Mouse (Mus musculus): Measurements from ENCODE around the gene Trim68.
"Not testable (repeated sequence)": the region's sequence is repeated elsewhere in the genome, so short reads cannot be mapped to it uniquely, and the experiment has no call there.

Trim68 gene

GRCm38 (mm10) chr7:102686944-102687501 lies at the start of gene Trim68:
Gene Trim68 (minus strand): TSS chr7:102687327.
- peak; percentile 76 to 85 for DNase-seq (ENCODE audit: low spot score in 2 of 2)

- no peak for DNase-seq (ENCODE audit: low spot score in 2 of 2)
Measured at GRCm38 (mm10) chr7:102733793-102734192, 46.7 kb upstream of the Trim68 start.

- DNase-seq (ENCODE audit: low spot score in 2 of 2), result no peak
Measured at GRCm38 (mm10) chr7:102727391-102727790, 40.3 kb upstream of the Trim68 start, which contains the start of gene Olfr559. Gene Olfr559 (minus strand): TSS chr7:102727491.

- no peak for DNase-seq (ENCODE audit: low spot score in 2 of 2)
Measured at GRCm38 (mm10) chr7:102718970-102719369, 31.8 kb upstream of the Trim68 start, which contains the start of gene Olfr33. Gene Olfr33 (minus strand): TSS chr7:102719070.

- no peak for DNase-seq (ENCODE audit: low spot score in 2 of 2)
Measured at GRCm38 (mm10) chr7:102701915-102702314, 14.8 kb upstream of the Trim68 start, which contains the start of gene Olfr558. Gene Olfr558 (plus strand): TSS chr7:102702215.

- DNase-seq (ENCODE audit: low spot score in 2 of 2), result no peak
Measured at GRCm38 (mm10) chr7:102698461-102698860, 11.3 kb upstream of the Trim68 start.

- peak; percentile 25 to 26 for DNase-seq (ENCODE audit: low spot score in 2 of 2)
Measured at GRCm38 (mm10) chr7:102695358-102696125, 8.4 kb upstream of the Trim68 start, which contains the start of gene Olfr557. Gene Olfr557 (plus strand): TSS chr7:102695910.

GRCm38 (mm10) chr7:102681916-102682315 lies 5.2 kb downstream of the Trim68 start:
- no peak for DNase-seq (ENCODE audit: low spot score in 2 of 2)

GRCm38 (mm10) chr7:102676225-102676624 lies 10.9 kb downstream of the Trim68 start:
- no peak for DNase-seq (ENCODE audit: low spot score in 2 of 2)

GRCm38 (mm10) chr7:102665378-102665777 lies 21.7 kb downstream of the Trim68 start:
- DNase-seq (ENCODE audit: low spot score in 2 of 2), result no peak

GRCm38 (mm10) chr7:102664599-102664998 lies 22.5 kb downstream of the Trim68 start, which contains the start of gene Olfr556:
Gene Olfr556 (plus strand): TSS chr7:102664899.
- no peak for DNase-seq (ENCODE audit: low spot score in 2 of 2)

- no peak for DNase-seq (ENCODE audit: low spot score in 2 of 2)
Measured at GRCm38 (mm10) chr7:102658523-102658922, 28.6 kb downstream of the Trim68 start, which contains the start of gene Olfr555. Gene Olfr555 (plus strand): TSS chr7:102658823.

GRCm38 (mm10) chr7:102644945-102645344 lies 42.2 kb downstream of the Trim68 start:
- not testable (repeated sequence) for DNase-seq (ENCODE audit: low spot score in 2 of 2)

GRCm38 (mm10) chr7:102638132-102638531 lies 49.0 kb downstream of the Trim68 start, which contains the start of gene Olfr554:
Gene Olfr554 (plus strand): TSS chr7:102638432.
- DNase-seq (ENCODE audit: low spot score in 2 of 2), result no peak

GRCm38 (mm10) chr7:102636665-102637064 lies 50.5 kb downstream of the Trim68 start:
- DNase-seq (ENCODE audit: low spot score in 2 of 2), result peak; percentile 21 to 54
